Mouse (Mus musculus) left cerebral cortex, adult 8-10 months (tissue): ENCODE data around the gene Art2b. TPM values are rescaled to one million over a fixed set of nuclear protein-coding genes. Genes with fewer than 3 reads are reported as not detected.
"Not testable (repeated sequence)": the region's sequence is repeated elsewhere in the genome, so short reads cannot be mapped to it uniquely, and the experiment has no call there.

Experiments used
- DNase-seq, 2 experiments: peaks; one replicate each; pipeline ENCODE4 v3.0.0; 2022; ENCODE audit warnings: low spot score in 2 of 2
- total RNA-seq, 4 experiments: library from RNA; stranded (reverse); gene quantifications; 2 replicates each; pipeline ENCODE4 v1.2.4; 2022

The Art2b gene
- total RNA-seq, 4 experiments from 2014 or later = not detected

DNA sequence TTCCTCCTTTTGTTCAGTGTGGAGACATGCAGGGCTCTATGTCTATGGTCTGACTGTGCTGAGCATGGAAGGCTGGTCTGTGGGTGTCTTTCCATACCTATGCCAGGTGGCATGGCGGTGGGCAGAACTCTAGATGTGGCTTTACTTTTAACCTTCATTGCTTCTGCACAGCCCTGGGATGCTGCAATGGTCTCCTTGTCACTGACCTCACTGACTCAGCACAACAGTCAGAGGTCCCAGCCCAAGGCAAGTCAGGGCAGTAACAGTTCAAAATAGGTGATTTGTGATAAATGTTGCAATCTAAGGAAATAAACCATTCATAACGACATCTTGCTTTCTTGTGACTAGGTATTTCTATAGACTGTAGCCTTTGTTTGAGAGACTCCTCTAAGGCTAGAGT is 21.3 kb downstream of the Art2b start:
- DNase-seq = no peak

DNA sequence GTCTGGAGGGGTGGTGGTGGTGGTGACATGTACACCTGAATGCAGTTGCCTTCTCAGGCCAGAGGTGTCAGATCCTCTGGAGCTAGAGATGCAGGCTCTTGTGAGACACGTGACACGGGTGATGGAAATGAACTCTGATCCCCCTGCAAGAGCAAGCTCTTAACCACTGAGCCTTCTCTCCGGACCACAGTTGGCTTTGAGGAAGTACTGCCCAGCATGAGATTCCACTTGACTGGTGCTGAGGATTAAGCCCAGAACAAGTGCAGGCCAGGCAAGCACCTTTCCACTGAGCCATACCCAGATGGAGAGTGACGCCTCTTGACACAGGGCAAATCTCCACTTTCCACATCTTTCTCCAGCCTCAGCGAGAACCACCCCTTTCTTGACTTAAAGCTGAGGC is 26.0 kb downstream of the Art2b start:
- DNase-seq = not testable (repeated sequence)

- DNase-seq = no peak
These were observed 28.0 kb downstream of the Art2b start for GRCm38 (mm10) chr7:101557391-101557790.

DNA sequence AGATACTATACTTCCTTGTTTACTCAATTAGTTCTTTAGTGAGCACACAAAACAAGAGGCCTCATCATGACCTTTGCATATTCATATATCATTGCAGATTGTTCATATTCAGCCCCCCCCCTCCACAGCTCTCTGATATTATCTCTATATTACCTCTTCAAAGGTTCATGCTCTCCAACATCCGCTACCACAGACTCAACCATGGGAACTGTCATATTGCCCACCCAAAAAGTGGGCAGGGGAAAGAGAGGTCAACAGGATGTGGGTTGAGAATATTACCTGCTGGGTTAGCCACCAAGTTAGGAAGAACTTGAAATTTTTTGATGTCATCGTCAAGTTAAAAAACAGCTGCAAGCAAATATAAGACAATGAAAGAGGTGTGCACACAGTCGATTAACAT is 29.9 kb downstream of the Art2b start:
- not testable (repeated sequence) for DNase-seq

DNA sequence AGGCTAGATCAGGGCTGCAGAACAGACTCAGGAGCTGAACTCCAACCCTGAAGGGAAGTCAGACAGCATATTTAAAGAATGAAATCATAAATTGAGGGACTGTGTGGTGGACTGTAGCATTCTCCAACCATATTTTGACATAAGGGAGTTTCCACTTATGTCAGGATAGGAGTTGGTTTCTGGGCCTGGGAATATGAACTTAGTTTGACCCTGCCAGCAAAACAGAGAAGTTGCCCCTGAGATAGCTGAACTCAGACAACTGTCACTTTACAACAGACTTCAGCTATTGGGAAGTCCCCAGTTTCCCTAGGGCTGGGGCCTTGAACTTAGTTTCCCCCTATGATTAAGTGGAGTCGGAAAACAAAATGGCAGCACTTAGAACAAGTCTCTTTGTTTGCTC is 33.9 kb downstream of the Art2b start:
- DNase-seq = no peak

- no peak for DNase-seq
These were observed 34.5 kb downstream of the Art2b start for GRCm38 (mm10) chr7:101550686-101551485.

DNA sequence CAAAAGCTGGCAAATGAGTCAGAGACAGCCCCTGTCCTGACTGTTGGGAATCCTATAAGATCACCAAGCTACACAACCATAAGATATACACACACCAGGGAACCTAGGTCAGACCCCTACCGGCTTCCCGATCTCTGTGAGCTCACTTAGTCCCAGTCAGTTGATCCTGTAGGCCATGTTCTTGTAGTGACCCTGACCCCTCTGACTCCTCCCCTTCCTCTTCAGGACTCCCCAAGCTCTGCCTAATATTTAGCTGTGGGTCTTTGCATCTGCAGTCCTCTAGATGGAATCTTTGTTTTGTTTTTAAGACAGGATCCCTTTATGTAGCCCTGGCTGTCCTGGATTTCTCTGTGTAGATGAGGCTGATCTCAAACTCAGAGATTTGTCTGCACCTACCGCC is 36.1 kb downstream of the Art2b start:
- no peak for DNase-seq

DNA sequence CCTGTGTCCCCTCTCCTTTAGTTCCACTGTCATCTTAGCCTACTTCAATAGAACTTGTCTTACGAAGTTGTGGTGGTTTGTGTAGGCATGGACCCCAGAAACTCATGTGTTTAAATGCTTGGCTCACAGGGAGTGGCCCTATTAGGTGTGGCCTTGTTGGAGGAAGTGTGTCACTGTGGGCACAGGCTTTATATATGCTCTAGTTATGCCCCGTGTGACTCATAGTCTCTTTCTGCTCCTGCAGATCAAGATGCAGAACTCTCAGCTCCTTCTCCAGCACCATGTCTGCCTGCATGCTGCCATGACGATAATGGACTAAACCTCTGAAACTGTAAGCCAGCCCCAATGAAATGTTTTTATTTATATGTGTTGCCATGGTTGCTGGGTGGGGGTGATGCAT is 37.7 kb downstream of the Art2b start:
- DNase-seq = no peak

DNA sequence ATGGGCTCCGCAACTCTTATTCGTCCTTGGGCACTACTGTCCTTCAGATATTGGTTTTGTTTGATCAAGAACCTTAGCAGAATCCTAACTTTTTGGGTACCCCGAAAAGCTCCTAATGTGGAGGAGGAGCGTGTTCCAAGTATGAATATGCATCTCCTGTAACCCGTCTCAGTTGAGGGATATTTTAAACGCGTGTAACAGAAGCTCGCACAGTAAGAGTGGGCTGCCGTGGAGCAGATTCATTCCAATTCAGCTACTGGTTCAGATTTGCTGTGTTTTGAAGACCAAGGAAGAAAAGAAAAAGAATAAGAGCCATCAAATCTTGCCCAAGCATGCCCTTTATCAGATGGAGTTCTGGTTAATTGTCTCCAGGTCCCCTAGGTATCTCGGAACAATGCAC is 43.7 kb downstream of the Art2b start:
- peak in 1 of 2 experiments; percentile 61 for DNase-seq

GRCm38 (mm10) chr7:101541132-101541531 is 44.3 kb downstream of the Art2b start:
- peak; percentile 67 to 81 for DNase-seq

- no peak for DNase-seq
These were observed 44.7 kb downstream of the Art2b start for GRCm38 (mm10) chr7:101540684-101541083.

- DNase-seq = no peak
These were observed 45.6 kb downstream of the Art2b start for GRCm38 (mm10) chr7:101539774-101540173.

GRCm38 (mm10) chr7:101538141-101538933 is 47.1 kb downstream of the Art2b start:
- DNase-seq = peak in 1 of 2 experiments; percentile 67

GRCm38 (mm10) chr7:101537541-101537940 is 47.9 kb downstream of the Art2b start:
- peak in 1 of 2 experiments; percentile 50 for DNase-seq

DNA sequence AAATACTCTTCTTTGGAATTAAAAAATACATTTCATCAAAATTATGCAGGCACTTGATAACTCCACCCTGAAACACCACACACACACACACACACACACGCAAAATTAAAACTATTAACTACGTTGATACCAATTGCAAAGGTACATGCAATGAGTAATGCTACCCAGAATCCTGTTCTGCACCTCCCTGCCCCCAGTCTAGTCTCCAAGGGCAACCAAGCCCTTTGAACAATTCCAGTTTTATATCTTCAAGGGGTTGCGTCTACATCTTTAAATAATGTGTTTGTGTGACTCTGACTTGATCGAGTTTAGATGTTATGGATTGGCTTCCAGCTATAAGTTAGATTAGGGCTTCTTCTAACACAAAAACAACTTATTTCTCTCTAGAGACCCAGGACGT is 49.9 kb downstream of the Art2b start:
- no peak for DNase-seq

DNA sequence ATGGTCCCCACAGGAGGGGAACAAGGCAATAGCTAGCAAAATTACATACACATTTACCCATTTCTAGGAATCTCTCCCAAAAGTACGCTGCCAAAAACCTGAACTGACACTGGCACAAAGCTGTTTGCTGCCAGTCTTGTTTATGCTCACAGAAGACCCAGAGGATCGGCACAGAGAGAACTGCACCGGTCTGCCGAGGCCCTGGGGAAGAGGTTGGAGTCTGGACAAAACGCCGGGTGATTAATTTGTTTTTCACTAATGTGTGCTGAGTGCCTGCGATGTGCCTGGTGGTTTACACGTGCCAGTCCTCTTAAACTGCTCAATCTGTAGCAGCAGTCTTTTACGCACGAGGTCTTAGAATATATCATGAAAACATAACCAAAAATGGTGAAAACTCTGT is 50.3 kb downstream of the Art2b start:
- no peak for DNase-seq

- no peak for DNase-seq
These were observed 51.0 kb downstream of the Art2b start for GRCm38 (mm10) chr7:101534428-101534827.

Other genes with a start within 250 kb of the Art2b start
- gene Arap1, start 237.5 kb downstream of the Art2b start, total RNA-seq = 10 to 100 TPM; 19.6 to 32.5 (median 25.3) TPM
- gene Gm45837, start 174.7 kb downstream of the Art2b start, total RNA-seq = 1 to 10 TPM in 2 of 4 experiments, not detected in 2; 1.2 to 1.6 TPM
- gene Pde2a, start 163.9 kb downstream of the Art2b start, total RNA-seq = 100 to 1,000 TPM; 370 to 394 (median 377) TPM
- gene Clpb, start 78.0 kb upstream of the Art2b start, total RNA-seq = 10 to 100 TPM; 50.4 to 57.6 (median 54.6) TPM
- under 1 TPM in 3 of 4 experiments, not detected in 1; 0.30 to 0.39 (median 0.30) TPM for gene Phox2a, start 232.7 kb upstream of the Art2b start, total RNA-seq